Mouse (Mus musculus) limb, embryonic 13.5 days (tissue): ENCODE data around the gene Fam19a2. TPM values are rescaled to one million over a fixed set of nuclear protein-coding genes. Genes with fewer than 3 reads are reported as not detected.

ENCODE experiments used
- polyA plus RNA-seq: library from polyadenylated mRNA; unstranded; fragments of >200 nt; fragmentation: Nextera tagmentation; extraction: Ambion mirVana; gene quantifications from 2 replicates; pipeline ENCODE4 v1.2.1, GENCODE M21; 2015

The Fam19a2 gene
- polyA plus RNA-seq, 1 experiment from 2014 or later = 8.0 TPM

Other genes starting within 250 kb of the Fam19a2 start
- gene Mon2, start 187.5 kb upstream of the Fam19a2 start, polyA plus RNA-seq = 32.0 and 32.1 TPM in 2 replicates
- 60.6 and 64.0 TPM in 2 replicates for gene Usp15, start 67.0 kb upstream of the Fam19a2 start, polyA plus RNA-seq